Mouse (Mus musculus): ENCODE results near the gene Lpin2. TPM values are rescaled to one million over a fixed set of nuclear protein-coding genes. Genes with fewer than 3 reads are reported as not detected.

The Lpin2 gene
- total RNA-seq, 4 experiments from 2014 or later = 1.6 to 4.9 (median 3.3) TPM

DNA sequence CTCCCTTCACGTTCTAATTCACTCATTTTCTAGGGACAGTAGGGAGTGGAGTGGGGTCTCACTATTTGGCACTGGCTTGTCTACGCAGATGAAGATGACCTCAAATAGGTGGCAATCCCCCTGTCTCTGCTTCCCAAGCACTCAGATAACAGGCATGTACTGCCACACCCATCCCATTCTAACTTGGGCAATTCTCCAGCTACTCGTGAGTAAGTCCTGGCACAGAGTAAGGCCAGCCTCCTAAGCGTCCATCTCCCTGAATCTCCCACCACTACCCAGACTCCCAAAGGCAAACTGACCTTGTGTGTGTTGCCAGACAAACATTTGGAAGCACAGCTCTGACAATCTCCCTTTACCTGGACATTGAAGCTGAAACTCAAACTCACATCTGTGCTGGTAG is 110.5 kb downstream of the Lpin2 start:
- no peak for DNase-seq (ENCODE audit: low spot score in 2 of 2)

DNA sequence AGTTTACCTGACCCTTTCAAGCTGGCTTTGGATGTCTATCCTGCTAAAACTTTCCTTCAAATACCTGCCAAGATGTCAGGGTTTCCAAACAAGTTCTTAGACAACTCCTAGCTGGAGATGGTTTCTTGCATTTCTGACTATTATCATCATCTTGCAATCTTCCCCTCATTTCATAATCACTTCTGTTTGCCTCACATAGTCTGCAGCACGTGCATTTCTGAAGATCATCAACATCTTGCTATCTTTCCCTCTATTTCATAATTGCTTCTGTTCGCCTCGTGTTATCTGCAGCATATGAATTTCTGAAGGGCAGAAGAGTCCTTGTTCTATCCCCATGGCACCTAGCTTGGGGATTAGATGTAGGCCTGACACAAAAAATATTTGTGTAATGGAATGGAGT is 112.2 kb downstream of the Lpin2 start:
- no peak for DNase-seq (ENCODE audit: low spot score in 2 of 2)

Other genes starting within 250 kb of the Lpin2 start
- 1,000 to 10,000 TPM; 1,304 to 1,591 (median 1,439) TPM for gene Myom1, start 179.9 kb upstream of the Lpin2 start, total RNA-seq (2022)
- gene Myl12a, start 179.7 kb upstream of the Lpin2 start, total RNA-seq (2022) = 100 to 1,000 TPM; 326 to 366 (median 337) TPM
- 1 to 10 TPM; 2.8 to 5.3 (median 3.2) TPM for gene Emilin2, start 129.4 kb downstream of the Lpin2 start, total RNA-seq (2022)